Mouse (Mus musculus): Measurements from ENCODE around the gene B3gntl1. TPM values are rescaled to one million over a fixed set of nuclear protein-coding genes. Genes with fewer than 3 reads are reported as not detected.

B3gntl1 gene
- total and polyA plus RNA-seq, 3 experiments = 3.8 to 5.9 (median 4.8) TPM

- 97% methylated on average over 1 of the region's 1 CpGs for WGBS
- intact Hi-C loops (cut with DNase I) = no loop called here
- TF ChIP-seq CTCF (IDR thresholded peaks at IDR 0.05) = no peak
- TF ChIP-seq EP300 (IDR thresholded peaks at IDR 0.05; ENCODE audit: insufficient read depth, low read depth, low read length) = no peak
- TF ChIP-seq POLR2A (IDR thresholded peaks at IDR 0.05; ENCODE audit: insufficient read depth, low read depth, low read length) = no peak
- DNase-seq = no peak
- no peak overlapping the region for H3K27ac ChIP-seq
- no peaks in the 10 kb centered on the region for H3K36me3 ChIP-seq (ENCODE audit: control insufficient read depth, insufficient read depth, low read length)
- H3K79me2 ChIP-seq (replicated peaks; ENCODE audit: control insufficient read depth, insufficient read depth, low read length) = no peaks in the 10 kb centered on the region
- no peaks in the 10 kb centered on the region for H3K27me3 ChIP-seq (ENCODE audit: control insufficient read depth, insufficient read depth, low read length)
- H3K4me1 ChIP-seq (ENCODE audit: control insufficient read depth, insufficient read depth, low read length) = no peaks in the 10 kb centered on the region
- no peak overlapping the region for H3K4me3 ChIP-seq
- no peak overlapping the region for H3K9ac ChIP-seq (ENCODE audit: low read depth, low read length)
Observed at GRCm38 (mm10) chr11:121617371-121617770, 55.6 kb downstream of the B3gntl1 start.

GRCm38 (mm10) chr11:121616501-121616900 lies 56.5 kb downstream of the B3gntl1 start:
- no peak for DNase-seq
- H3K4me1 ChIP-seq (ENCODE audit: control insufficient read depth, insufficient read depth, low read length) = no peaks in the 10 kb centered on the region
- H3K9ac ChIP-seq (ENCODE audit: low read depth, low read length) = no peak overlapping the region
- H3K36me3 ChIP-seq (ENCODE audit: control insufficient read depth, insufficient read depth, low read length) = no peaks in the 10 kb centered on the region
- H3K79me2 ChIP-seq (replicated peaks; ENCODE audit: control insufficient read depth, insufficient read depth, low read length) = no peaks in the 10 kb centered on the region
- intact Hi-C loops (cut with DNase I) = no loop called here
- H3K27ac ChIP-seq = no peak overlapping the region
- H3K27me3 ChIP-seq (ENCODE audit: control insufficient read depth, insufficient read depth, low read length) = no peaks in the 10 kb centered on the region
- no peak overlapping the region for H3K4me3 ChIP-seq
- TF ChIP-seq CTCF (IDR thresholded peaks at IDR 0.05) (no peak), POLR2A (IDR thresholded peaks at IDR 0.05; ENCODE audit: insufficient read depth, low read depth, low read length) (no peak), EP300 (IDR thresholded peaks at IDR 0.05; ENCODE audit: insufficient read depth, low read depth, low read length) (no peak)

GRCm38 (mm10) chr11:121615961-121616485 lies 56.9 kb downstream of the B3gntl1 start:
- no peak overlapping the region for H3K27ac ChIP-seq
- no peak for TF ChIP-seq EP300 (IDR thresholded peaks at IDR 0.05; ENCODE audit: insufficient read depth, low read depth, low read length)
- TF ChIP-seq POLR2A (IDR thresholded peaks at IDR 0.05; ENCODE audit: insufficient read depth, low read depth, low read length) = no peak
- TF ChIP-seq CTCF (IDR thresholded peaks at IDR 0.05) = no peak
- no peak overlapping the region for H3K4me3 ChIP-seq
- H3K9ac ChIP-seq (ENCODE audit: low read depth, low read length) = no peak overlapping the region
- H3K4me1 ChIP-seq (ENCODE audit: control insufficient read depth, insufficient read depth, low read length) = no peaks in the 10 kb centered on the region
- H3K27me3 ChIP-seq (ENCODE audit: control insufficient read depth, insufficient read depth, low read length) = no peaks in the 10 kb centered on the region
- H3K36me3 ChIP-seq (ENCODE audit: control insufficient read depth, insufficient read depth, low read length) = no peaks in the 10 kb centered on the region
- no peaks in the 10 kb centered on the region for H3K79me2 ChIP-seq (replicated peaks; ENCODE audit: control insufficient read depth, insufficient read depth, low read length)
- intact Hi-C loops (cut with DNase I) = no loop called here
- DNase-seq = no peak
- WGBS = 64% methylated on average over 3 of the region's 3 CpGs

- no peaks in the 10 kb centered on the region for H3K4me1 ChIP-seq (ENCODE audit: control insufficient read depth, insufficient read depth, low read length)
- H3K79me2 ChIP-seq (replicated peaks; ENCODE audit: control insufficient read depth, insufficient read depth, low read length) = no peaks in the 10 kb centered on the region
- DNase-seq = no peak
- H3K9ac ChIP-seq (ENCODE audit: low read depth, low read length) = no peak overlapping the region
- no peaks in the 10 kb centered on the region for H3K36me3 ChIP-seq (ENCODE audit: control insufficient read depth, insufficient read depth, low read length)
- intact Hi-C loops (cut with DNase I) = no loop called here
- H3K27ac ChIP-seq = no peak overlapping the region
- H3K27me3 ChIP-seq (ENCODE audit: control insufficient read depth, insufficient read depth, low read length) = no peaks in the 10 kb centered on the region
- no peak overlapping the region for H3K4me3 ChIP-seq
- TF ChIP-seq POLR2A (IDR thresholded peaks at IDR 0.05; ENCODE audit: insufficient read depth, low read depth, low read length) (no peak), CTCF (IDR thresholded peaks at IDR 0.05) (no peak), EP300 (IDR thresholded peaks at IDR 0.05; ENCODE audit: insufficient read depth, low read depth, low read length) (no peak)
Observed at GRCm38 (mm10) chr11:121610976-121611375, 62.0 kb downstream of the B3gntl1 start.

- 92% methylated on average over 6 of the region's 6 CpGs for WGBS
- no peaks in the 10 kb centered on the region for H3K36me3 ChIP-seq (ENCODE audit: control insufficient read depth, insufficient read depth, low read length)
- H3K27ac ChIP-seq = no peak overlapping the region
- H3K27me3 ChIP-seq (ENCODE audit: control insufficient read depth, insufficient read depth, low read length) = no peaks in the 10 kb centered on the region
- intact Hi-C loops (cut with DNase I) = no loop called here
- H3K4me1 ChIP-seq (ENCODE audit: control insufficient read depth, insufficient read depth, low read length) = no peaks in the 10 kb centered on the region
- H3K79me2 ChIP-seq (replicated peaks; ENCODE audit: control insufficient read depth, insufficient read depth, low read length) = no peaks in the 10 kb centered on the region
- no peak overlapping the region for H3K9ac ChIP-seq (ENCODE audit: low read depth, low read length)
- no peak for DNase-seq
- no peak for TF ChIP-seq POLR2A (IDR thresholded peaks at IDR 0.05; ENCODE audit: insufficient read depth, low read depth, low read length)
- no peak for TF ChIP-seq CTCF (IDR thresholded peaks at IDR 0.05)
- no peak for TF ChIP-seq EP300 (IDR thresholded peaks at IDR 0.05; ENCODE audit: insufficient read depth, low read depth, low read length)
- no peak overlapping the region for H3K4me3 ChIP-seq
Observed at GRCm38 (mm10) chr11:121605604-121606003, 67.3 kb downstream of the B3gntl1 start.

GRCm38 (mm10) chr11:121601422-121601821 lies 71.5 kb downstream of the B3gntl1 start:
- no peak overlapping the region for H3K4me3 ChIP-seq
- H3K27me3 ChIP-seq (ENCODE audit: control insufficient read depth, insufficient read depth, low read length) = no peaks in the 10 kb centered on the region
- no peaks in the 10 kb centered on the region for H3K79me2 ChIP-seq (replicated peaks; ENCODE audit: control insufficient read depth, insufficient read depth, low read length)
- intact Hi-C loops (cut with DNase I) = no loop called here
- WGBS = 86% methylated on average over 3 of the region's 3 CpGs
- H3K36me3 ChIP-seq (ENCODE audit: control insufficient read depth, insufficient read depth, low read length) = no peaks in the 10 kb centered on the region
- TF ChIP-seq POLR2A (IDR thresholded peaks at IDR 0.05; ENCODE audit: insufficient read depth, low read depth, low read length) = no peak
- no peak for TF ChIP-seq CTCF (IDR thresholded peaks at IDR 0.05)
- no peak for TF ChIP-seq EP300 (IDR thresholded peaks at IDR 0.05; ENCODE audit: insufficient read depth, low read depth, low read length)
- H3K27ac ChIP-seq = no peak overlapping the region
- H3K4me1 ChIP-seq (ENCODE audit: control insufficient read depth, insufficient read depth, low read length) = no peaks in the 10 kb centered on the region
- no peak for DNase-seq
- H3K9ac ChIP-seq (ENCODE audit: low read depth, low read length) = no peak overlapping the region

All from heart, adult 2 months (tissue).